Mouse (Mus musculus): ENCODE results near the gene Cep112. TPM values are rescaled to one million over a fixed set of nuclear protein-coding genes. Genes with fewer than 3 reads are reported as not detected.
"Not testable (repeated sequence)": the region's sequence is repeated elsewhere in the genome, so short reads cannot be mapped to it uniquely, and the experiment has no call there.

The Cep112 gene
- polyA plus RNA-seq, 1 experiment from 2014 or later = 6.4 TPM

GRCm38 (mm10) chr11:108858339-108858804, 433.4 kb downstream of the Cep112 start:
- Histone ChIP-seq H3K9ac (replicated peaks) (no peak overlapping the region), H3K4me3 (replicated peaks) (no peak overlapping the region), H3K27ac (replicated peaks) (no peak overlapping the region), H3K9me3 (replicated peaks) (no peaks in the 10 kb centered on the region), H3K27me3 (replicated peaks) (no peaks in the 10 kb centered on the region), H3K4me1 (peaks cover 21% of the 10 kb centered on the region), H3K36me3 (no peaks in the 10 kb centered on the region), H3K4me2 (no peak overlapping the region)
- ATAC-seq (ENCODE audit: low FRiP score) = no peak
- 66% methylated on average over 3 of the region's 3 CpGs for WGBS

- H3K4me3 ChIP-seq (replicated peaks) = no peak overlapping the region
- no peaks in the 10 kb centered on the region for H3K9me3 ChIP-seq (replicated peaks)
- H3K36me3 ChIP-seq = no peaks in the 10 kb centered on the region
- H3K4me2 ChIP-seq = no peak overlapping the region
- ATAC-seq (ENCODE audit: low FRiP score) = no peak
- H3K27me3 ChIP-seq (replicated peaks) = no peaks in the 10 kb centered on the region
- WGBS = 91% methylated on average over 6 of the region's 6 CpGs
- peaks cover 21% of the 10 kb centered on the region for H3K4me1 ChIP-seq
- no peak overlapping the region for H3K9ac ChIP-seq (replicated peaks)
- no peak overlapping the region for H3K27ac ChIP-seq (replicated peaks)
Measured at GRCm38 (mm10) chr11:108858846-108859245, 433.9 kb downstream of the Cep112 start.

- Histone ChIP-seq H3K27ac (replicated peaks) (no peak overlapping the region), H3K4me3 (replicated peaks) (no peak overlapping the region), H3K4me1 (peaks cover 18% of the 10 kb centered on the region), H3K27me3 (replicated peaks) (no peaks in the 10 kb centered on the region), H3K9ac (replicated peaks) (no peak overlapping the region), H3K4me2 (no peak overlapping the region), H3K9me3 (replicated peaks) (no peaks in the 10 kb centered on the region), H3K36me3 (no peaks in the 10 kb centered on the region)
- 56% methylated on average over 6 of the region's 6 CpGs for WGBS
- ATAC-seq (ENCODE audit: low FRiP score) = no peak
Measured at GRCm38 (mm10) chr11:108862360-108862759, 437.4 kb downstream of the Cep112 start.

GRCm38 (mm10) chr11:108865746-108866145, 440.8 kb downstream of the Cep112 start:
- 70% methylated on average over 8 of the region's 8 CpGs for WGBS
- H3K9ac ChIP-seq (replicated peaks) = no peak overlapping the region
- H3K27ac ChIP-seq (replicated peaks) = no peak overlapping the region
- no peaks in the 10 kb centered on the region for H3K27me3 ChIP-seq (replicated peaks)
- no peak overlapping the region for H3K4me2 ChIP-seq
- no peaks in the 10 kb centered on the region for H3K9me3 ChIP-seq (replicated peaks)
- no peak overlapping the region for H3K4me3 ChIP-seq (replicated peaks)
- no peak for ATAC-seq (ENCODE audit: low FRiP score)
- 0 out of 2 replicates have a peak, but pooled peaks cover 5% of the 10 kb centered on the region for H3K4me1 ChIP-seq
- no peaks in the 10 kb centered on the region for H3K36me3 ChIP-seq

- H3K4me2 ChIP-seq = no peak overlapping the region
- H3K4me1 ChIP-seq = 0 out of 2 replicates have a peak, but pooled peaks cover under 1% of the 10 kb centered on the region
- H3K27ac ChIP-seq (replicated peaks) = no peak overlapping the region
- no peak overlapping the region for H3K4me3 ChIP-seq (replicated peaks)
- H3K36me3 ChIP-seq = no peaks in the 10 kb centered on the region
- no peak overlapping the region for H3K9ac ChIP-seq (replicated peaks)
- WGBS = 86% methylated on average over 6 of the region's 6 CpGs
- no peaks in the 10 kb centered on the region for H3K27me3 ChIP-seq (replicated peaks)
- ATAC-seq (ENCODE audit: low FRiP score) = no peak
- H3K9me3 ChIP-seq (replicated peaks) = no peaks in the 10 kb centered on the region
Measured at GRCm38 (mm10) chr11:108867538-108867937, 442.5 kb downstream of the Cep112 start.

DNA sequence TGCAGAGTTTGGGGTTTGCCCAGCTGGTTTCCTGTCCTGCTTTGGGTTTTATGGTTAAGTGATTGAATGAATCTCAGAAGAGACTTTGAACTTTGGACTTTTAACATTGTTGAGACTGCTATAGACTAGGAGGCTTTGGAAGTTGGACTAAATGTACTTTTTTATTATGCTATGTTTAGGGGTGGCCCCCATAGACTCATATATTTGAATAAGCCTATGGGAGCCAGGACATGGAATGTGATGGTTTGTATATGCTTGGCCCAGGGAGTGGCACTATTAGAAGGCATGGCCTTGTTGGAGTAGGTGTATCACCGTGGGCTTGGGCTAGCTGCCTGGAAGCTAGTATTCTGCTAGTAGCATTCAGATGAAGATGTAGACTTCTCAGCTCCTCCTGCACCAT, 446.3 kb downstream of the Cep112 start:
- H3K4me3 ChIP-seq (replicated peaks); ATAC-seq (ENCODE audit: low FRiP score): not testable (repeated sequence)

GRCm38 (mm10) chr11:108871748-108872147, 446.8 kb downstream of the Cep112 start:
- Histone ChIP-seq H3K4me1 (no peaks in the 10 kb centered on the region), H3K4me2 (no peak overlapping the region), H3K9ac (replicated peaks) (no peak overlapping the region), H3K9me3 (replicated peaks) (no peaks in the 10 kb centered on the region), H3K36me3 (no peaks in the 10 kb centered on the region), H3K4me3 (replicated peaks) (no peak overlapping the region), H3K27ac (replicated peaks) (no peak overlapping the region), H3K27me3 (replicated peaks) (no peaks in the 10 kb centered on the region)
- no peak for ATAC-seq (ENCODE audit: low FRiP score)
- 89% methylated on average over 3 of the region's 3 CpGs for WGBS

More for the DNA sequence above, 446.3 kb downstream of the Cep112 start:
- not testable (repeated sequence) for H3K36me3 ChIP-seq; H3K27ac ChIP-seq (replicated peaks); H3K4me2 ChIP-seq; H3K27me3 ChIP-seq (replicated peaks); H3K4me1 ChIP-seq; H3K9me3 ChIP-seq (replicated peaks); H3K9ac ChIP-seq (replicated peaks)
- 100% methylated on average over 1 of the region's 1 CpGs for WGBS

GRCm38 (mm10) chr11:108876633-108877205, 451.7 kb downstream of the Cep112 start:
- Histone ChIP-seq H3K9ac (replicated peaks) (no peak overlapping the region), H3K27ac (replicated peaks) (no peak overlapping the region), H3K36me3 (no peaks in the 10 kb centered on the region), H3K4me3 (replicated peaks) (no peak overlapping the region), H3K27me3 (replicated peaks) (no peaks in the 10 kb centered on the region), H3K4me2 (no peak overlapping the region), H3K9me3 (replicated peaks) (no peaks in the 10 kb centered on the region), H3K4me1 (no peaks in the 10 kb centered on the region)
- WGBS = 78% methylated on average over 7 of the region's 7 CpGs
- ATAC-seq (ENCODE audit: low FRiP score) = no peak

DNA sequence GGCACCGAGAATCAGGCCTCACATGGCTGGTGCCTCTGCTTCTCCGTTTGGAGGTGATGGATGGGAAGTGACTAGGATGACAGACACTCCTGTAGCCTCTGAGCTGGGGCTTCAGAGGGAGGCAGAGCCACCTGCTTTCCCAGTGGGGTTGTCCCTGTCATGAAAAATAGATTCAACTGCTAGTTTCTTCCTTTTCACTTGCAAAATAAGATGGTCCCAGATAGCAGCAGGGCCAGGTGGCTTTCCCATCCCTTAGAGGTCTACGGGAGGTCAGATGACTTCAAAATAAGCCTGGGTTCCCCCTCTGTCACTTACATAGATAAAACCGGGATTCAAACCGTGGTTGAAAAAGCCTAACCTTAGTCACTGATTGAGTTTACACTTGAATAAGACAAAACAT, 452.5 kb downstream of the Cep112 start:
- Histone ChIP-seq H3K9me3 (replicated peaks) (no peaks in the 10 kb centered on the region), H3K4me3 (replicated peaks) (no peak overlapping the region), H3K4me1 (no peaks in the 10 kb centered on the region), H3K27me3 (replicated peaks) (no peaks in the 10 kb centered on the region), H3K36me3 (no peaks in the 10 kb centered on the region), H3K9ac (replicated peaks) (no peak overlapping the region), H3K4me2 (no peak overlapping the region), H3K27ac (replicated peaks) (no peak overlapping the region)
- 76% methylated on average over 5 of the region's 5 CpGs for WGBS
- no peak for ATAC-seq (ENCODE audit: low FRiP score)

GRCm38 (mm10) chr11:108880546-108880945, 455.6 kb downstream of the Cep112 start:
- Histone ChIP-seq H3K36me3 (no peaks in the 10 kb centered on the region), H3K4me2 (no peak overlapping the region), H3K4me3 (replicated peaks) (no peak overlapping the region), H3K27ac (replicated peaks) (no peak overlapping the region), H3K9me3 (replicated peaks) (no peaks in the 10 kb centered on the region), H3K9ac (replicated peaks) (no peak overlapping the region), H3K4me1 (0 out of 2 replicates have a peak, but pooled peaks cover 4% of the 10 kb centered on the region), H3K27me3 (replicated peaks) (no peaks in the 10 kb centered on the region)
- 87% methylated on average over 4 of the region's 4 CpGs for WGBS
- ATAC-seq (ENCODE audit: low FRiP score) = no peak

DNA sequence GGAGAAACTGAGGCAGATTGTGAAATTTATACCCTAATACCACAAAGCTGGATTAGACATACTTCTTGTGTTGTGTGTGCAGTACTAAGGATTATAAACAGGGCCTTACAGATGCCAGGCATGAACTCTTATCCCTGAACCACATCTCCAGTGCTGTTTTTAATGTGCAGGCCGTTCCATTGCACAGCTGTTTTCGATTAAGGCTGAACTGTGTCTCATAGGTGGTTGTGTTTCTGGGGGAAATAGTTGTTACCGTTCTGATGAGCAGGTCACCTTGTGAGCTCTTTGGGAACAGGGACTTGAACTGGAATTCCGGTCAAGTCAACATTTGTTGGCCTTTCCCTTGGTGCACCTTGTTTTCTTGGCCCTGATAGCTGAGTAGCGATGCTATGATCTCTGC, 456.7 kb downstream of the Cep112 start:
- no peak for ATAC-seq (ENCODE audit: low FRiP score)
- no peaks in the 10 kb centered on the region for H3K9me3 ChIP-seq (replicated peaks)
- H3K36me3 ChIP-seq = no peaks in the 10 kb centered on the region
- no peak overlapping the region for H3K4me3 ChIP-seq (replicated peaks)
- H3K9ac ChIP-seq (replicated peaks) = no peak overlapping the region
- H3K4me2 ChIP-seq = no peak overlapping the region
- H3K27me3 ChIP-seq (replicated peaks) = no peaks in the 10 kb centered on the region
- 96% methylated on average over 5 of the region's 5 CpGs for WGBS
- H3K27ac ChIP-seq (replicated peaks) = no peak overlapping the region
- 0 out of 2 replicates have a peak, but pooled peaks cover 4% of the 10 kb centered on the region for H3K4me1 ChIP-seq

DNA sequence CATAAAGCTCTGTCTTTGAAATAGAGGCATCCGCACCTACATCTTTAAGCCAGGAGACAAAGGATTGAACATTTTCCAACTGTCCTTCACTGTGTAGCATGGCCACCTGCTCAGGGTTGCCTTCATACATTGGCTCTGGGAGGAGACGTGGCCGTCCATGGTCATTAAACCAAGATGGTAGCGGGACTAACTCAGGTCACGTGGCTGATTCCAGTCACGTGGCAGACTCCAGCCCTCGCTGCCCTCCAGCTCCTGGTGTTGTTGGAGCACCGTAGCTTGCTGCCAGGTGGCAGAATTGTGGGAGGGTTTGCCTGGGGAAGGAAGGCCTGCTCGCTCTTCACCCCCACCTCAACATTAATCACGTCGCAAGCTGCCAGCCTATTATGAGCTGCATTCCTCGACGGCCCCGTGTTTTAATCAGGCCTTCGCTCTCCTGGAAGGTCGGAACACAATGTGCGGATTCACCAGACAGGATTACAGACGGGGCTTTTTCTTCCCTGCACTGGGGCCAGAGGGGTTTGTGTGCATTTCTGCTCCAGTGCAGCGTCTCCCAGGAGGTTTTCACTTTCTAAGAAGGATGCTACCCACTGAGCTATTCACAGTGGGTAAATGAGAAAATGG, 460.4 kb downstream of the Cep112 start:
- 31% methylated on average over 19 of the region's 19 CpGs for WGBS
- H3K27ac ChIP-seq (replicated peaks) = no peak overlapping the region
- no peak overlapping the region for H3K4me3 ChIP-seq (replicated peaks)
- H3K9ac ChIP-seq (replicated peaks) = no peak overlapping the region
- no peaks in the 10 kb centered on the region for H3K27me3 ChIP-seq (replicated peaks)
- H3K9me3 ChIP-seq (replicated peaks) = no peaks in the 10 kb centered on the region
- no peak overlapping the region for H3K4me2 ChIP-seq
- no peak for ATAC-seq (ENCODE audit: low FRiP score)
- H3K4me1 ChIP-seq = peaks cover 9% of the 10 kb centered on the region
- no peaks in the 10 kb centered on the region for H3K36me3 ChIP-seq
